8 mouse cellular contexts compared by ENCODE assay signal in the genomic region with DNA sequence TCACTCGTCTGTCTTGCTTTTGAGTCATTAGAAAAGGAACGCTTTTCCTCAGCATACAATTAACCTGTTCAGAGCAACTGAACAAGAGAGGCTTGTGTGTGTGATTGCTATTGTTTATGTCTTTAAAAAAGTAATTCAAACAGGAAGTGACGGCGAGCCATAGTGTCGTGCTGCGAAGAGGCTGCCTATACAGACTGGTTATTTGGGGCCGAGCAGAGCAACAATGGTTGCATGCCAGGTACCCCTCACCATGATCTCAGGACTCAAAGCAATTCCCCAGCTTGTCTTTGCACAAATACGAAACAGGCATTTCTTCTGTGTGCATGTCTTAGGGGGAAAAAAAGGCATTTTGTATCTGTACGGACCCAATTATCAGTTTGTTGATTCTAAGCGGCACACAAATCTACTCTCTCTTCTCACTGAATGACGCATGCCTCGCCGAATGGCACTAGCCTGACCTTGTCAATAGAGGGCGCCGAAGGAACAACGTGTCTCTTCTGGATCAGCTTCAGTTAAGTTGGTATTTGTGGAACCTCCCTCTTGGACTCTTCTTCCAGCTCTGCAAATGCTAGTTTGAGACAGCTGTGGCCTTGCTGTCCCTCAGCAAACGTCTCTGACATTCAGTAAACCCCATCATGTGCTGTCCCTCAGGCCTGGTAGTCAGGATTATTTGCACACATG.
DNase-seq lines count a peak whose midpoint lies in the region; ATAC-seq lines count a peak whose summit lies in the region.

No protein-coding gene starts in this region.

- peak; percentile 83 for DNase-seq in R1 (ENCODE audit: low read depth, low spot score)
- peak; percentile 23 to 31 for DNase-seq in cerebellum, postnatal 36 days
- peak; percentile 56 to 72 for DNase-seq in frontal cortex, postnatal 36 days (ENCODE audit: low spot score in 2 of 2)
- DNase-seq in hindlimb bud, embryonic 11.5 days (ENCODE audit: extremely low spot score, low read depth, low spot score): peak; percentile 33
- DNase-seq in left cerebral cortex, adult 11 months (ENCODE audit: low spot score): peak; percentile 28
- DNase-seq in lung, postnatal 4 days: peak; percentile 63 to 70
- peak; percentile 69 for DNase-seq in right cerebral cortex, postnatal 14 days

- ATAC-seq in activated CD4-positive, CD25-positive, alpha-beta regulatory T cell, adult 4 months: no peak

Comparison
In these comparisons a context has a peak if more than half of its experiments do, and no peak if none do; other contexts are left out.
1. DNase-seq: peak in every context shown above with its lines; median percentile 83 in R1; 69 in right cerebral cortex, postnatal 14 days; 66 in lung, postnatal 4 days; 64 in frontal cortex, postnatal 36 days; 33 in hindlimb bud, embryonic 11.5 days; 28 in left cerebral cortex, adult 11 months; 27 in cerebellum, postnatal 36 days.